Mouse (Mus musculus): ENCODE results near the gene Glrp1.

- no peak for TF ChIP-seq CTCF (IDR thresholded peaks at IDR 0.05; ENCODE audit: low read depth)
- no peak for TF ChIP-seq EP300 (IDR thresholded peaks at IDR 0.05; ENCODE audit: low read depth)
These were observed 59.2 kb downstream of the Glrp1 start for GRCm38 (mm10) chr1:88450668-88451067.

Measured in heart, postnatal 0 days (tissue).